15 mouse cellular contexts compared by ENCODE assay signal in the genomic region with DNA sequence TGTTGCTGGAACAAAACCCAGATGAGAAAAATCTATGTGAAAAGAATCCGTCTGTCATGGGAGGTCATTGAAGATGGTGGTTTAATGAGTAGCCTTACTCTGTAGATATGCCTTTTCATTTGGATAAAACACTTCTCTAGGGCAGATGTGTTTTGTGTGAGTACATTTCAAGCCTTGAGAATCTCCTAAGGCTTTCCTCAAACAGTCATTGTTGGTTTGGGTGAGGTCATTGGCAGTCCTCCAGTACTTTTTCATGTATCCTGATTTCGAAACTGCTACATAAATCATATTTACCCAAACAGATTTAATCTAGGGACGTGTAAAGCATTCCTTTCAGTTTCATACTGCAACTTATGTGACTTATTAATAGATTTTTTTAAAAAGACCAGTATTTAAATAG. TPM values are rescaled to one million over a fixed set of nuclear protein-coding genes. Genes with fewer than 3 reads are reported as not detected.
DNase-seq lines count a peak whose midpoint lies in the region; ATAC-seq and TF ChIP-seq lines count a peak whose summit lies in the region.
"Had no signal": no experiment of that assay in that cellular context is flagged by ENCODE, and none has a peak within 500 bp of the region (broad histone marks: within the 10 kb centered on the region; RNA-seq: fewer than 3 reads in every experiment).

No protein-coding gene starts in this region.

- 55% methylated on average over 3 of the region's 3 CpGs for WGBS in kidney, embryonic 15.5 days

- no peaks in the 10 kb centered on the region for H3K9me3 ChIP-seq in kidney, embryonic 15.5 days (replicated peaks)
- H3K9me3 ChIP-seq: embryonic facial prominence, embryonic 10.5 days; heart, embryonic 12.5 days; hindbrain, embryonic 12.5 days; limb, embryonic 13.5 days; neural tube, embryonic 15.5 days had no signal

- no peaks in the 10 kb centered on the region for H3K4me1 ChIP-seq in kidney, embryonic 15.5 days
- H3K4me1 ChIP-seq: embryonic facial prominence, embryonic 10.5 days; heart, embryonic 12.5 days; hindbrain, embryonic 12.5 days; limb, embryonic 13.5 days; neural tube, embryonic 15.5 days had no signal

- no peak overlapping the region for H3K27ac ChIP-seq in kidney, embryonic 15.5 days
- H3K27ac ChIP-seq: embryonic facial prominence, embryonic 10.5 days; hindbrain, embryonic 12.5 days; limb, embryonic 13.5 days; neural tube, embryonic 15.5 days had no signal

- H3K79me2 ChIP-seq in C2C12 (ENCODE audit: control insufficient read depth, insufficient read depth) (no peaks in the 10 kb centered on the region), myocyte (ENCODE audit: control insufficient read depth, insufficient read depth) (no peaks in the 10 kb centered on the region)

- no peak overlapping the region for H3K4me3 ChIP-seq in kidney, embryonic 15.5 days (replicated peaks)
- H3K4me3 ChIP-seq in C2C12 (ENCODE audit: insufficient read depth, poor library complexity, severe bottlenecking) (no peak overlapping the region), myocyte (no peak overlapping the region)
- H3K4me3 ChIP-seq: embryonic facial prominence, embryonic 10.5 days; heart, embryonic 12.5 days; hindbrain, embryonic 12.5 days; limb, embryonic 13.5 days; neural tube, embryonic 15.5 days had no signal

- no peak for ATAC-seq in kidney, embryonic 15.5 days (replicated peaks; ENCODE audit: low FRiP score)
- ATAC-seq: intestine, postnatal 0 days had no signal

- DNase-seq in kidney, postnatal 10 days, result peak; percentile 26
- peak; percentile 67 for DNase-seq in gonadal fat pad, adult 2 months (ENCODE audit: low read depth)
- no peak for DNase-seq in cerebellum, postnatal 36 days
- no peak for DNase-seq in left cerebral cortex, postnatal 14 days (ENCODE audit: low spot score in 2 of 2)
- DNase-seq: cerebellum, adult 9-11 months; right cerebral cortex, adult 18-20 months had no signal

- no peaks in the 10 kb centered on the region for H3K79me3 ChIP-seq in C2C12 (ENCODE audit: low read depth)

- no peak for TF ChIP-seq CTCF in C2C12 (IDR thresholded peaks at IDR 0.05; ENCODE audit: control insufficient read depth, insufficient read depth, insufficient read length)

- no peak overlapping the region for H3K4me2 ChIP-seq in kidney, embryonic 15.5 days
- H3K4me2 ChIP-seq in myocyte (ENCODE audit: low read depth), result peak overlapping the region; percentile 12
- H3K4me2 ChIP-seq: heart, embryonic 12.5 days; hindbrain, embryonic 12.5 days; limb, embryonic 13.5 days; neural tube, embryonic 15.5 days had no signal

- no peaks in the 10 kb centered on the region for H3K27me3 ChIP-seq in kidney, embryonic 15.5 days
- H3K27me3 ChIP-seq in C2C12 (ENCODE audit: control insufficient read depth, insufficient read depth, insufficient read length) (no peaks in the 10 kb centered on the region), myocyte (ENCODE audit: control insufficient read depth, insufficient read depth, insufficient read length) (no peaks in the 10 kb centered on the region)
- H3K27me3 ChIP-seq: heart, embryonic 12.5 days; hindbrain, embryonic 12.5 days; limb, embryonic 13.5 days had no signal

- no peak for TF ChIP-seq POLR2A in myocyte (IDR thresholded peaks at IDR 0.05; ENCODE audit: insufficient read length, low read depth)

- H3ac ChIP-seq in C2C12 (ENCODE audit: control insufficient read depth, insufficient read length, low read depth), result no peak overlapping the region
- H3ac ChIP-seq in myocyte (ENCODE audit: control insufficient read depth, insufficient read length), result no peak overlapping the region

- no peaks in the 10 kb centered on the region for H3K36me3 ChIP-seq in kidney, embryonic 15.5 days
- H3K36me3 ChIP-seq in C2C12 (ENCODE audit: control insufficient read depth, insufficient read depth) (no peaks in the 10 kb centered on the region), myocyte (ENCODE audit: control insufficient read depth, insufficient read depth) (no peaks in the 10 kb centered on the region)
- H3K36me3 ChIP-seq: embryonic facial prominence, embryonic 10.5 days; heart, embryonic 12.5 days; hindbrain, embryonic 12.5 days; limb, embryonic 13.5 days; neural tube, embryonic 15.5 days had no signal

- intact Hi-C loops in left cerebral cortex, postnatal 14 days (cut with DNase I), result no loop called here

- no peak overlapping the region for H3K9ac ChIP-seq in kidney, embryonic 15.5 days
- H3K9ac ChIP-seq: heart, embryonic 12.5 days; hindbrain, embryonic 12.5 days; limb, embryonic 13.5 days; neural tube, embryonic 15.5 days had no signal

TF ChIP-seq in C2C12, 6 proteins besides CTCF, POLR2A, EP300 and RAD21:
- no peak for TF ChIP-seq FOSL1 (IDR thresholded peaks at IDR 0.05; ENCODE audit: insufficient read depth, low read length, poor library complexity, severe bottlenecking)
- peak; percentile 44 for TF ChIP-seq CEBPB (IDR thresholded peaks at IDR 0.05; ENCODE audit: low read depth)

TF ChIP-seq in myocyte, 11 proteins besides CTCF, POLR2A, EP300 and RAD21:
- TF ChIP-seq CEBPB (IDR thresholded peaks at IDR 0.05; ENCODE audit: insufficient read depth, poor library complexity, severe bottlenecking) (peak; percentile 74; the same call in 1 of the 2 replicates), POLR2AphosphoS2 (IDR thresholded peaks at IDR 0.05; ENCODE audit: insufficient read length, low read depth) (no peak)

RNA-seq across cellular contexts. Expression of gene Cdca7l, which starts 24.3 kb away (rescaled TPM):
- 56.0 and 60.6 TPM in 2 replicates for polyA plus RNA-seq in kidney, embryonic 15.5 days (2015; fragmentation: Nextera tagmentation; extraction: Ambion mirVana)
- 13.7 TPM for polyA plus RNA-seq in C2C12 (2012; fragmentation: generic; extraction: Trizol)
- polyA plus RNA-seq in gonadal fat pad, adult 2 months (2012; rRNA removed), result 5.3 and 5.7 TPM in 2 replicates
- 8.3 TPM for polyA plus RNA-seq in myocyte (2012; fragmentation: generic; extraction: Trizol)
- total RNA-seq in left cerebral cortex, postnatal 14 days (2021), result under 1 TPM; 0.74 to 0.81 TPM

Comparison
In these comparisons a context has a peak if more than half of its experiments do, and no peak if none do; other contexts are left out.
1. DNase-seq: peak in kidney, postnatal 10 days (single experiment) and gonadal fat pad, adult 2 months (single experiment); none in cerebellum, postnatal 36 days (0 of 2) and left cerebral cortex, postnatal 14 days (0 of 2).